Mouse (Mus musculus) layer of hippocampus, adult 2 months (tissue): ENCODE data around the gene 1700001C19Rik. TPM values are rescaled to one million over a fixed set of nuclear protein-coding genes. Genes with fewer than 3 reads are reported as not detected.

Experiments used
- DNase-seq, 2 experiments: peaks; one replicate each; pipeline ENCODE4 v3.0.0; 2022; ENCODE audit warnings: low spot score in 2 of 2
- H3K27ac ChIP-seq: fragments of 200-600 bp; 2 replicates; pipeline ENCODE4 v1.8.1; 2022
- H3K4me3 ChIP-seq: fragments of 200-600 bp; 2 replicates; pipeline ENCODE4 v1.8.1; 2022; ENCODE audit warnings: mild to moderate bottlenecking
- CTCF ChIP-seq: fragments of 200-600 bp; conservative IDR thresholded peaks from 2 replicates; pipeline ENCODE4 v1.8.1; 2022; ENCODE audit warnings: antibody characterized with exemption, mild to moderate bottlenecking, moderate library complexity
- total RNA-seq, 2 experiments: library from RNA; stranded (reverse); gene quantifications; 2 replicates each; pipeline ENCODE4 v1.2.3; 2021

Gene 1700001C19Rik
- total RNA-seq, 2 experiments from 2014 or later: not detected

DNA sequence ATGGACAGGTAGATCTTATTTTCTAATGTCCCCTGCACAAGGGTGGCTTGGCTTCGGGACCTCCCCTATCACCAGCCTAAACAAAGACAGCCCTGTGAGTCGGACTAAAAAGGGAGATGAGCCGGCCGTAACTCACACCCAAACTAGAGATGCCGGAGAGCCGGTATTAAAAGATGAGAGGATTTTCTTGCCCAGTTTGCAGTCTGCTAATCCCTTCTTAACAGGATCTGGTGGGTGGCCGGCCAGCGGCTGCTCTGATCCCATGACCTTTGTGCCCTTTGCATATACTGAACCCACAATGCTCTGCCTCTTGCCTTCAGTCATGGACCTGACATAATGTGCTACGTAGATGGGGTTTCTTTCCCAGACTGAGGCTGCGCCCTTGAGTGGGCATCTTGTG, 36.7 kb downstream of the 1700001C19Rik start, which contains the start of gene Guca1a:
TSS of gene Guca1a (minus strand) at position 134 of the 400 bp plus-strand sequence.
- DNase-seq: no peak
- no peak within 1 kb of the TSS for H3K4me3 ChIP-seq
- no peak within 1 kb of the TSS for H3K27ac ChIP-seq
- no peak for TF ChIP-seq CTCF

DNA sequence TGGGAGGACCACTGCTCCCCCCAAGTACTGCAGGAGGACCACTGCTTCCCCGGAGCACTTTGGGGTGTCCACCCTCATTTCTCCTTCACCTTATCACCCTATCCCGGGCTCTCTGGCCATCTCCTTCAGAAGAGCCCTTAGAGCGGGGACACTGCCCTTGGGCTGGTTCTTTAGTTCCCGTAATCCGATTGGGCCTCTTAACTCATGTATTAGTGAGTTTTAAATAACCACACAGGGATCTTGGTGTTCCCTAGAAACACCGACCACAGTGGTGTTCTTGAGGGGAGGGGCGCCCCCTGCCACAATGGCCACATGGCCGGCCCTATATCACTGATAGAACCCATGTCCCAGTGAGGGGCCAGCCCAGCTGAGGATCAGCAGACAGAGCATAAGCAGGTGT, 38.1 kb downstream of the 1700001C19Rik start:
- H3K27ac ChIP-seq: no peak overlapping the region
- no peak for DNase-seq

DNA sequence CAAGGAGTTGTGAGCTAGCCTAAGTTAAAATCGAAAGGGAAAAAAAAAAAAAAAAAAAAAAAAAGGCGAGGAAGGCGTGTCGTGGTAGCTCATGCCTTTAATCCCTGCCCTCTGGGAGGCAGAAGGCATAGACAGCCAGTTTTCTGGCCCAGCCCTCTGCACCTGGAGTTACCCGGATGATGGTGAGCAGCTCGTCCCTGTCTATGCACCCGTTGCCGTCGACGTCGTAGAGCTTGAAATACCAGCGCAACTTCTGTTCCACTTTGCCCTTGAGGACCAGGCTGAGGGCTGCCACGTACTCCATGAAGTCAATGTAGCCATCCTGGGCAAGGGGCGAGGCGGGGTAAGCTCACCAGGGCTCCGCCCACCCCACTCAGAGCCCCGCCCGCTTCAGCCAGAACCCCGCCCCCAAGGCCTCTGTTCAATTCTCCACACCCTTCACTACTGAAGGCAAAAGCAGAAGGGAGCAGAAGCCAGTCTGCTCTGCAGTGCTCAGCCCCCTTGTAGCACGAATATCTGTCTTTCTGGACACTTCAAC, 41.7 kb downstream of the 1700001C19Rik start:
- no peak for TF ChIP-seq CTCF
- peak overlapping the region; percentile 32 for H3K4me3 ChIP-seq
- no peak for DNase-seq
- no peak overlapping the region for H3K27ac ChIP-seq

More for the DNA sequence above, 38.1 kb downstream of the 1700001C19Rik start:
- no peak for TF ChIP-seq CTCF
- H3K4me3 ChIP-seq: no peak overlapping the region

DNA sequence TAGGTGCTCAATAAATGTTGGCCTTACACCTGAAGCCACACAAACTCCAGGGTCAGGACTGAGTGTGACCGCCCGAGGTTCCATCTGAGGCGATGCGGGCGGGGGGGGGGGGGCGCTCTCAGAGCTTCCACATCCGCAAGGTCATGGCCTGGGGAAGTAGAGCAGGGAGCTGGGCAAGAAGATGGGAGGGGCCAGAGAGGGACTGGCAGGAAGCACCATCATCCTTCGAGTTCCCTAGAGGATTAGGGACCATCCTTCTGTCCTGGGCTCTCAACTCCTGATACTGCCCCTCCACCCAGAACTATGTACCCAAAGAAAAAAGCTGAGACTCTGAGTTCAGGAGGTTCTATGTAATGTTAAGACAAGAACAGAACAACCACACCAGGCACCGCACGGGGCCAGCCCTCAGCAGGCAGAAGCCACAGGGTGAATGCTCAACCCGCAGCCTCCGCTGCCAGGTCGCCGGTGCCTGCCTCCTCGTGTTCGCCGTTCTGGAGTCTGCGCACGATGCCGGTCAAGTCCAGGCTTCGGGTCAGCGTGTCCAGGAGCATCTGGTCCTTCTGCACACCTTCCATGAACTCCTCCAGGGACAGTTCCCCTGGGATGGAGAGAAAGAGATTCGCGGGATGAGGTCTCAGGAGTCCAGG, 42.8 kb downstream of the 1700001C19Rik start:
- Histone ChIP-seq H3K27ac (no peak overlapping the region), H3K4me3 (no peak overlapping the region; the same call in 1 of the 2 replicates)
- no peak for DNase-seq
- no peak for TF ChIP-seq CTCF

DNA sequence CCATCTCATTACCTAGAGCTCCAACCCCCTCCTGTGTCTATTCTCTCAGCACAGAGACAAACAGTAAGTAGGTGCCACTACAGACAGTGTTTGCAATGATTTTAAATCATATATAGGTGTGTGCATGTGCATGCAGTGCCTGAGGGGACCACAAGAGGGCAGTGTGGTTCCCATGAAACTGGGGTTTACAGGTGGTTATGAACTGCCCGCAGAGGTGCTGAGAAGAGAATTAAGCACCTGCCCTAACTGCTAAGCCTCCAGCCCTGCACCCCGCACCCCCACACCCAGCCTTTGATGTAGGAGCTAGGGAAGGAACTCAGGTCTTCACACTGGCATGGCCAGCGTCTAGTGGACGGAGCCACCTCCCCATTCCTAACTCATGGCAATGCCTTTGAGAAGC, 50.5 kb downstream of the 1700001C19Rik start:
- Histone ChIP-seq H3K27ac (no peak overlapping the region), H3K4me3 (no peak overlapping the region)
- DNase-seq: peak in 1 of 2 experiments; percentile 32
- TF ChIP-seq CTCF: peak; percentile 85

DNA sequence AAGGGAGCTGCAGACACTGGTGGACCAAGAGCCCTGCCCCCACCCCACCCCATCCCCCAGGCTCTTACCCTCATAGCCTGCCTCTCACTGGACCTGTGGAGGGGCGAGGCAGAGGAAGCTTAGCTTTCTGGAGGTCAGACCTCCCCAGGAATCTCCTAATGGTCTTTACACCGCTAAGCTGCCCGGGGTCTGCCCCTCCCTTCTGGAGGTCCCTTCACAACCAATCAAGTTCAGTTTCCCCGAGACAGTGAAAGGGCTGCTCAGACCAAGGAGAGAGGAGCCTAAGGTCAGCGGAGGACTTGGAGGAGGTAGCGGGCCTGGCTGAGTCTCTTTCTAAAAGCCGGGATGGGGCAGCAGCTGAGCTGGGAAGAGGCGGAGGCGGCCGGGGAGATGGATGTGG, 52.0 kb downstream of the 1700001C19Rik start, which contains the start of gene Guca1b:
TSS of gene Guca1b (plus strand) at position 249 of the 400 bp plus-strand sequence.
- no peak for TF ChIP-seq CTCF
- no peak within 1 kb of the TSS for H3K27ac ChIP-seq
- DNase-seq: no peak
- H3K4me3 ChIP-seq: no peak within 1 kb of the TSS

DNA sequence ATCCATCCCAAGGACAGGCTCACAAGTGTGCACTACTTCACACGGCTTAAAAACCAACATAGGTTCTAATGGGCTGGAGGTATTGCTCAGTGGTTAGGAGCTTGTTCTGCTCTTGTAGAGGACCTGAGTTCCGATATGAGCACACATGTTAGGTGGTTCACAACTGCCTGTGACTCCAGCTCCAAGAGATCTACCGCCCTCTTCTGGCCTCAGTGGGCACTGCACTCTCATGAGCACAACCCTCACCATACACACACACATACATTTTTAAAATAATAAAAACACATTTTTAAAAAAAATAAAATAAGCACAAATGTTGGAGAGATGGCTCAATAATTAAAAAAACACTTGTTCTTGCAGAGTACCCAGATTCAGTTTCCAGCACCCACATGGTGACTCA, 53.1 kb downstream of the 1700001C19Rik start:
- TF ChIP-seq CTCF: peak; percentile 55
- no peak for DNase-seq
- Histone ChIP-seq H3K27ac (no peak overlapping the region), H3K4me3 (no peak overlapping the region)

DNA sequence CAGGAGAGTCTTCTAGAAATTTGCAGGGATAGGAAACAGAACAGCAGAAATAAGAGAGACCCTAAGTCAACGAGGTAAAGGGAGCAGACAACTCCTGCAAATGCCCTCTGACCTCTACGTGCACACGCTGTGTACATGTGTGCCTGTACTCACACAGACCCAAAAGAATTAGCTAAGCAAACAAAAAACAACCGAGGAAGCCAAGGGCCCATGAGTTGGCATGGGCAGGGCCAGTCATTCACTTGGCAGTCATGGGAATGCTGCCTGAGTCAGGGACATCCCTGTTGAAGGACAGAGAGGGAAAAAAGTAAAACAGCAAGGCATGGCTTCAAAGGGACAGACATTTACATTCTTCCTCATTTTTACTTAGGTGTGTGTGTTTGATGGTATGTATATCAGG, 53.9 kb downstream of the 1700001C19Rik start:
- no peak for TF ChIP-seq CTCF
- H3K27ac ChIP-seq: no peak overlapping the region

DNA sequence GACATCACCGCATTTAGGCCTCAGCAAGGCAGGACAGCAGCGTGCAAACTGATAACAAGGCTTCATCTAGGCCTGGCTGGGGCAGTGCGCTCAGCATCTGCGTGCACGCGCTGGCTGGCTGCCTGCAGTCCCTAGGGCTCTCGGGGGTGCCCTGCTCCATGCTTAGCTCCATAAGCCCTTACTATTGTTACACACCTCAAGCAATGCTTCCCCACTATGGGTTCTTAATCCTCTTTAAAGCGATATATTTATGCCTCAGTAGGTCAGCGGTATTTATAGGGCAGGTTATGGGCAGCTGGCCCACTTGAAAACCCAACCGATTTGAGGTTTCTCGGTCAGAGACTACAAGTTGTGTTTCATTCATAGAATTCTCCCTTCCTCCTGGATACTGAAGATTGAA, 55.3 kb downstream of the 1700001C19Rik start:
- no peak for TF ChIP-seq CTCF
- H3K27ac ChIP-seq: no peak overlapping the region
- DNase-seq: no peak
- H3K4me3 ChIP-seq: no peak overlapping the region

More for the DNA sequence above, 53.9 kb downstream of the 1700001C19Rik start:
- no peak overlapping the region for H3K4me3 ChIP-seq
- DNase-seq: no peak

DNA sequence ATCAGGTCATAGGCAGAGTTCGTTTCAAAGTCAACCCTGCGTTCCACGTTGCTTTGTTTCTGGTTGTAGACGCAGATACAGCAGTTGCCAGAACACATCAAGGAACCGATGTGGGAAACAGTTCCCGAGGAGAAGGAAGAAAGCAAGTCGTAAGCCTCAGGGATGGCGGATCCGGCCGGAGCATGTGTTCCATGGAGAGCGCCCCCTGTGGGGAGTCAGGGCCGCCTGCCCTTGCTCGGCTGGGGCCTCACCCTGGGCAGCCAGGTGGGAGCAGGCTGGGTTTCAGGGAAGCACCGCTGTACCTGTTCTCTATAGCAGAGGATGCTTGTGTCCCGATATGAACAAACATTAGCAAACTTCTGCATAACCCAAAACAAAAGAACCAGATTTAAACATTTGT, 59.0 kb downstream of the 1700001C19Rik start:
- no peak overlapping the region for H3K4me3 ChIP-seq
- TF ChIP-seq CTCF: peak; percentile 21
- no peak for DNase-seq
- H3K27ac ChIP-seq: no peak overlapping the region

DNA sequence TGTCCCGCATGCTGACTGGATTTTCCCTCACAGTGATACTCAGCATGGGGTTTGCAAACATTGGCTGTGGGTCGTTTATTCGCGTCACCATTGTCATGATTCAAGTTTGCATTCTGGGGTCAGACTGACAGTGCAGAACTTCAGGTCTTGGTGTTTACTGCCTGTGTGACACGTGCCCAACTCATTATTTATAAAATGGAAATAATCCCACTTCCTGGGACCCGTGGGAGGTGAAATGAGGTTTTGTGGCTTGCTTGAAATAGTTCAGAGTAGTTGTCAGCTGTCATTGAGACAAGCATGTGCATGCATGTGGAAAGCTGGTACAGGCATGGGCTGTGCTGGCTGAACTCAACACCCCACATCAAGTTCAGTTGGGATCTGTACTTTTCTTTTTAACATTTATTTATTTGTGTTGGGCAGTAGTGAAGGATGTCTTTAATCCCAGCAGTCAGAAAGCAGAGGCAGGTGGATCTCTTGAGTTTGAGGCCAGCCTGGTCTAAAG, 60.3 kb downstream of the 1700001C19Rik start:
- H3K27ac ChIP-seq: no peak overlapping the region
- no peak overlapping the region for H3K4me3 ChIP-seq
- TF ChIP-seq CTCF: no peak
- DNase-seq: no peak

DNA sequence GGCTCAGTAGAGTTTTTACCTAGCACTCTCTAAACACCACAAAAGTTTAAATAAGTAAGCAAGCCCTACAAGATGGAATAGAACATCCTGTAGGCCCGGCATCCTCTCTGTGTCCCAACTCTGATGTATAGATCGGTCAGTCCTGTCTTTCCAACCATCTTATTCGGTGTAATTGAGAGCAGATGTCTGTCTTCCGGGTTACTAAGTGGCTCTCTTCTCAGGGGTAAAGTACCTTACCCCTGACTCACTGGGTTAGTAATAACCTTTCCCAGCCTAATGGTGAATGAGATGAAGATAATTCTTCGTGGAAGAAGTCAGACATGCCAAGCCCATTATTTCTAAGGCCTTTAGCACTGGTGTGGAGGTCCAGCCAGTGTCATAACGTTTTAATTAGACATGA, 63.2 kb downstream of the 1700001C19Rik start:
- no peak for DNase-seq
- no peak overlapping the region for H3K4me3 ChIP-seq
- no peak overlapping the region for H3K27ac ChIP-seq
- no peak for TF ChIP-seq CTCF

DNA sequence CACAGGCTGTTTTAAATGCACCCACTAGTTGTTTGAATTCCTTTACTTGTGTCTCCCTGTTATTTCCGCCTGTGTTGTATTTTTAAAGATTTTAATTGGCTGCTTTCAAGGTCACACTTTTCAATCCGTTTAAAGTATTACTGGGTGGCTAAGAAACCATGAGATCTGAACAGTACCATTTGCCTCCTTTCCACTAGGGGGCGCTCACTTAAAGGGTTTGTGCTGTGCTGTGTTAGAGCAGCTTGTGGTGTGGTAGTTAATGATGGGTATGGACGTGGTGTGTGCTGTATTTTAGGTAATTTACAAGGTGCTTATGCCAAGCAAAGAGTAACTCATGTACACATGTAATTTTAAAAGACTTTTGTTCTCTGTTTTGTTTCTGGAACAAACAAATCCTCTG, 65.7 kb downstream of the 1700001C19Rik start:
- TF ChIP-seq CTCF: peak; percentile 91
- Histone ChIP-seq H3K27ac (no peak overlapping the region), H3K4me3 (no peak overlapping the region)
- peak; percentile 60 to 63 for DNase-seq

DNA sequence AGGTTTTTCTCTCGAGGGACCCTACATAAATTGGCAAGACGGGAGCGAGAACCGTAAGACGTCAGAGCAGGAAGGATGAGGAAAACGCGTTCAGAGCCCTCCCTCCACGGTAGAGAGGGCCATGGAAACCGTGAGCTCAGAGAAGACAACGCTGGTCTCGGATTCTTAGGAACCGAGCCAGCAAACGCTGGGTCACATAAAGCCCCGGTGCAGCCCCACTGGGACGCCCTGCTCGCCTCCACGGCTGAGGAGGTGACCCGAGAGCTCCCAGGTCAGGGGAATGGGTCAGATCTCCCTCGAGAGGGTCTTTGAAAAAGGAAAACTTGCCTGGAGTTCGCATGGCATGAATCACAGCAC, 68.1 kb downstream of the 1700001C19Rik start:
- Histone ChIP-seq H3K4me3 (peak overlapping the region; percentile 85), H3K27ac (peak overlapping the region; percentile 58)
- TF ChIP-seq CTCF: no peak
- no peak for DNase-seq
